Mouse (Mus musculus): ENCODE measurements at regions not wholly inside any gene's neighbourhood (a gene's known extent, or its start where the extent isn't known, plus 50 kb on each side); places are given as distances from the start of the nearest gene placed in this dataset.

DNA sequence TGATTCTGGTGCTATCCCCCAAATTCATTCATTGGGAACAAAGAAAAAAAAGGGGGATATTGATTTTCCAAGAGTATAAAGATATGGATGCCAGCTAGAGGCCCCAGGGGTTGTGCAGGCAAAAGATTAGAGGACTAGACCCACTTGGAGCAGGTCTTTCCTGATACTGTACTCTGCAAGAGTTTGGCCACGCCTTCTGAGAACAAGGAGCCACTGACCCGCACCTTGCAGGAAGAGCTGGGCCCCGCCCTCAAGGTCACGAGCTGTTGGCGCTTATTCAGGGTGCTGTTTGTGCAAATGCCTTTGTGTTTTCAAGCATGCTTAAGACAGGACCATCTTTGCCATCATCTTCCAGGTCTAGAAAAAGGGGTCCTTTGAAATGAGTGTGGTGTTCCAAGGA is 54.5 kb upstream of the Slc7a1 start:
- 67% methylated on average over 5 of the region's 5 CpGs for WGBS

DNA sequence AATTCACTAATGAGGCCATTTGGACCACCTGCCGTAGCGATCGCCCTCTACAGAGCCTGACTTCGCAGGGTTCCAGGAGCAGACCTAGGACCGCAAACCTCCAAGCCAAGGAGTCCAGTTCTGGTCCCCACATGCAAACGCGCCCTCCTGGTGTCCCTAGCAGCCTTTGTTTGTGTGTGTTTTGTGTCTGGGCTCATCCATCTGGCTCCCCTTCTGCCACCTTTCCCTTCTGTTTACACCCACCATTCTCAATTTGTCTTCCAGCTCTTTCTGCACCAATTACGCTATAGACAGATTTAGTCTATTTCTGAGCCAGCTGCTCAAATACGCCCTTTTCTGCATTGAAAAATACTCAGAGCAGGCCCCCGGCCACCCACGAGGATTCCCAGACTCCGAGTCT is 54.1 kb upstream of the Slc7a1 start:
- Histone ChIP-seq H3K4me3 (no peak overlapping the region), H3K36me3 (no peaks in the 10 kb centered on the region), H3K9ac (no peak overlapping the region), H3K4me2 (no peak overlapping the region), H3K27me3 (no peaks in the 10 kb centered on the region), H3K27ac (replicated peaks) (peak overlapping the region; percentile 59), H3K4me1 (replicated peaks) (peaks cover 20% of the 10 kb centered on the region; the same call in 1 of the 2 replicates), H3K9me3 (peaks cover 3% of the 10 kb centered on the region; the same call in 1 of the 2 replicates)
- ATAC-seq (ENCODE audit: low read depth) = peak; percentile 56
- WGBS = 42% methylated on average over 12 of the region's 12 CpGs

More for the DNA sequence above, 54.5 kb upstream of the Slc7a1 start:
- Histone ChIP-seq H3K27ac (replicated peaks) (peak overlapping the region; percentile 59), H3K9ac (no peak overlapping the region), H3K4me2 (no peak overlapping the region), H3K27me3 (no peaks in the 10 kb centered on the region), H3K4me1 (replicated peaks) (peaks cover 20% of the 10 kb centered on the region; the same call in 1 of the 2 replicates), H3K9me3 (peaks cover 3% of the 10 kb centered on the region; the same call in 1 of the 2 replicates), H3K4me3 (no peak overlapping the region), H3K36me3 (no peaks in the 10 kb centered on the region)
- ATAC-seq (ENCODE audit: low read depth) = peak; percentile 40; the same call in 1 of the 2 replicates

DNA sequence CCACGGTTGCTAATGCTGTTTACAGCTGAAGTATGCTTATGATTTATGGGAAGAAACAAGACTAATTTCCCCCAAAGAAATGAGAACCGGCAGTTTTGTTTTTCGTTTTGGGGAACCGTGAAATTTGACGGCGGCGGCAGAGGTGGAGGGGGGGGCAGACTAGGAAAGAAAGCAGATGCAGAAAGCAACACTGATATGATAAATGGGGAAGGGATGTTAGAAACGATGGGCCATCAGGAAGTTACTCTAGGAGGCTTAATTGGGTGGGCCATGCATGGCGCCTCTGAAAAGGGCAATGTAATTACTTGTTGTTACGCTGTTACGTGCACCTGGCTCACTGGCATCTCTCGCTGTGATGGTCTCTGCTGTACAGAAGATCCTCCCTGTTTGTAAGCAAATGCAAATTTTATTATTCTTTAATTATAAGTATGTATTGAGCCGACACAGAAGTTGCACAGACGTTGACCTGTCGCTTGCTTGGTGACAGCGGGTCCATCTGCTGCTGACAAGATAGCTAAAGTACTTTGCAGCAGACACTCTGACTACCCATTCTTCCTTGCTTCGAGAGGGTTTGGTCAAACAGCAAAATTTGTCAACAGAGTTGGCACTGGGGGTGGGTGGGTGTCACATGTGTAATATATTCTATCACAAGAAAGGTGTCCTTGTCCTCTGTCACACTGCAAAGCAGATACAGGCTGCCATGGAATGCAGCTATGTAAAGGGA is 53.4 kb upstream of the Slc7a1 start:
- H3K4me3 ChIP-seq = no peak overlapping the region
- ATAC-seq (ENCODE audit: low read depth) = no peak
- no peaks in the 10 kb centered on the region for H3K36me3 ChIP-seq
- H3K27me3 ChIP-seq = no peaks in the 10 kb centered on the region
- H3K27ac ChIP-seq (replicated peaks) = peak overlapping the region; percentile 59
- no peak overlapping the region for H3K9ac ChIP-seq
- H3K4me1 ChIP-seq (replicated peaks) = peaks cover 20% of the 10 kb centered on the region; the same call in 1 of the 2 replicates
- peak overlapping the region; percentile 15; the same call in 1 of the 2 replicates for H3K4me2 ChIP-seq
- WGBS = 42% methylated on average over 17 of the region's 17 CpGs
- peaks cover 3% of the 10 kb centered on the region; the same call in 1 of the 2 replicates for H3K9me3 ChIP-seq

GRCm38 (mm10) chr5:148451811-148452210 is 52.1 kb upstream of the Slc7a1 start:
- no peak for ATAC-seq (ENCODE audit: low read depth)
- WGBS = 44% methylated on average over 7 of the region's 7 CpGs
- H3K4me1 ChIP-seq (replicated peaks) = peaks cover 20% of the 10 kb centered on the region; the same call in 1 of the 2 replicates
- H3K9ac ChIP-seq = no peak overlapping the region
- H3K27ac ChIP-seq (replicated peaks) = no peak overlapping the region
- H3K9me3 ChIP-seq = no peaks in the 10 kb centered on the region
- no peaks in the 10 kb centered on the region for H3K36me3 ChIP-seq
- H3K4me2 ChIP-seq = no peak overlapping the region
- H3K4me3 ChIP-seq = no peak overlapping the region
- no peaks in the 10 kb centered on the region for H3K27me3 ChIP-seq

DNA sequence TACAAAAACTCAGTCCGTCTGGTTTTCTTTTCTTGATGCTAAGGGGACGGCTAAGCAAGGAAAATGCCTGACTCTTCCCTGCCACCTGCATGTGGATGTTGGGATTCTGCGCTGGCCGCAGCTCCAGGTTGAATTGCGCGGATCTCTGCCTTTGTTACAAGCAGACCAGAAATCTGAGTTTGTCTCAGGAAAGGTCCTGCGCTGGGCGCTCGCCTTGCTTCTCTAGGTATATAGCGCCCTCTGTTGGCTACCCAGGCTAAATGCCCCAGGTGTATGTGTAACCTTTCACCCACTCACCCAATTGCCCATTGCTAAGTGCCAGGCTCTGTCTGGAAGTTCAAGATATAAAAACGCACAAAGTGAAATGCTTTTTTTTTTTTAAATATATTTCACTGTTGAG is 51.2 kb upstream of the Slc7a1 start:
- Histone ChIP-seq H3K27ac (replicated peaks) (no peak overlapping the region), H3K9ac (no peak overlapping the region), H3K27me3 (no peaks in the 10 kb centered on the region), H3K4me2 (no peak overlapping the region), H3K4me1 (replicated peaks) (peaks cover 20% of the 10 kb centered on the region; the same call in 1 of the 2 replicates), H3K4me3 (no peak overlapping the region), H3K9me3 (no peaks in the 10 kb centered on the region), H3K36me3 (no peaks in the 10 kb centered on the region)
- ATAC-seq (ENCODE audit: low read depth) = no peak
- WGBS = 48% methylated on average over 11 of the region's 11 CpGs
